Mouse (Mus musculus) lung, postnatal 0 days (tissue): ENCODE measurements at regions not wholly inside any gene's neighbourhood (a gene's known extent, or its start where the extent isn't known, plus 50 kb on each side); places are given as distances from the start of the nearest gene placed in this dataset.
A peak's percentile ranks its signal among the peaks of the same experiment; 100 is the strongest.

Experiments
- ATAC-seq: fragments of 200-750 bp; cut with Nextera tagmentation; 2 replicates; pipeline ENCODE4 v1.8.0; 2017; ENCODE audit warnings: moderate library complexity
- DNase-seq: peaks from one replicate; pipeline ENCODE4 v3.0.0-alpha.2; 2016; ENCODE audit warnings: low spot score
- H3K27ac ChIP-seq: fragments of 300-500 bp; sonication (generic); 2 replicates; pipeline ENCODE4 v1.5.1; 2014; ENCODE audit warnings: antibody characterized with exemption, mild to moderate bottlenecking, low read length, mixed read lengths
- H3K27me3 ChIP-seq: fragments of 300-500 bp; sonication (generic); replicated peaks from 2 replicates; pipeline ENCODE4 v1.6.1; 2014; ENCODE audit warnings: low read length, mixed read lengths; ENCODE audit not compliant: insufficient read depth
- H3K36me3 ChIP-seq: fragments of 300-500 bp; sonication (generic); 2 replicates; pipeline ENCODE4 v1.6.1; 2014; ENCODE audit warnings: low read length, mixed read lengths; ENCODE audit not compliant: insufficient read depth
- H3K4me1 ChIP-seq: fragments of 300-500 bp; sonication (generic); 2 replicates; pipeline ENCODE4 v1.6.1; 2014; ENCODE audit warnings: antibody characterized with exemption, low read depth, low read length, mixed read lengths; ENCODE audit not compliant: insufficient read depth
- H3K4me2 ChIP-seq: fragments of 300-500 bp; sonication (generic); replicated peaks from 2 replicates; pipeline ENCODE4 v1.6.1; 2014; ENCODE audit warnings: low read depth, mild to moderate bottlenecking, low read length, moderate library complexity, mixed read lengths
- H3K4me3 ChIP-seq: fragments of 300-500 bp; sonication (generic); 2 replicates; pipeline ENCODE4 v1.5.1; 2014; ENCODE audit warnings: low read depth, low read length
- H3K9ac ChIP-seq: fragments of 300-500 bp; sonication (generic); replicated peaks from 2 replicates; pipeline ENCODE4 v1.6.1; 2014; ENCODE audit warnings: low read depth, mild to moderate bottlenecking
- H3K9me3 ChIP-seq: fragments of 300-500 bp; sonication (generic); 2 replicates; pipeline ENCODE4 v1.6.1; 2016; ENCODE audit warnings: low read length, mixed read lengths
- CTCF ChIP-seq: IDR thresholded peaks from 2 replicates; pipeline ENCODE4 v1.5.1; 2016; ENCODE audit warnings: antibody characterized with exemption, mild to moderate bottlenecking
- EP300 ChIP-seq: IDR thresholded peaks from 2 replicates; pipeline ENCODE4 v1.6.1; 2016; ENCODE audit warnings: antibody characterized with exemption, mild to moderate bottlenecking, control low read depth
- WGBS: fragments of 180-500 bp; shearing (Covaris S2); extraction: QIAGEN DNeasy Blood & Tissue Kit; methylation state at CpG from one replicate; pipeline ENCODE4 v1.1.7; 2014; 5-methylcytosine and 5-hydroxymethylcytosine counted together

DNA sequence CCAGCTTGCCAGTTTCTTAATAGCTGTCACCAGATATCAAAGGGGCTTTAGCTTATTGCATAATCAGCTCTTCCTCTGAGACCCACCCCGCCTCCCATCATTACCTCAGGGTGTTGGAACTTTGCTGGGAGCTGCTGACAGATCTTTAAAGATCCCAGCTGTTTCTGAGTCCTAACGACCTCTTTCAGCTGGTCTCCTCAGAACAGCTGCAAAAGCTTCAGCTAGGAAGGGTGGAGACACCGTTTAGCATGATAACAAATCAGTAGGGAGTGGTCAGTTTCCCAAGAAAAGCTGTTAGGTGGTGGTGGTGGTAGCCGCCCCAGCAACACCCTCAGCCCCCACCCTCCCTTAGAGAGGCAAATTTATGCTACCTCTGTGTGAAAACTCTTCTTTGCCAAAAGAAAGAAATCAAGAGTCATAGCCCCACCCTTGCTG, 916.9 kb upstream of the Gm7489 start:
- Histone ChIP-seq H3K9me3 (no peaks in the 10 kb centered on the region), H3K4me3 (no peak overlapping the region), H3K27ac (no peak overlapping the region), H3K36me3 (no peaks in the 10 kb centered on the region), H3K9ac (no peak overlapping the region), H3K27me3 (no peaks in the 10 kb centered on the region), H3K4me1 (no peaks in the 10 kb centered on the region), H3K4me2 (no peak overlapping the region)
- peak; percentile 78 for TF ChIP-seq EP300
- no peak for TF ChIP-seq CTCF
- 9% methylated on average over 4 of the region's 4 CpGs for WGBS
- DNase-seq (peak; percentile 91), ATAC-seq (peak; percentile 86)

DNA sequence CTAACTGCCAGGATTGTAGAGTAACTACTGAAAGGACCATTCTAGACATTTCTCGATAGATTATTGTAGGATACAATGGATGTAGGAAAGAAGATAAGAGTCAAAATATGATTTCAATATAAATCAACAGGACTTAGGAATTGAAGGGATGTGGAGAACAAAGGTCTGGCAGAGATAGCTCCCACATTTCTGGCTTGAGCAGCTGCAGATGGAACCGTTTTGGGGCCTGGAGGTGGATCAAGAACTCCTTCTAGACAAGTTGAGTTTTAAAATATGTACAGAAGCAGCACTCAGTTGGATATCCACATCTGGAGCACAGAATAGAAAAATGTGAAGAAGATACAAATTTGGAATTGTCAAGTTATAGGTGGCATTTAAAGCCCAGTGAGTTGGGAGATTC, 901.9 kb upstream of the Gm7489 start:
- WGBS = 75% methylated on average over 2 of the region's 2 CpGs
- Histone ChIP-seq H3K4me1 (no peaks in the 10 kb centered on the region), H3K4me3 (no peak overlapping the region), H3K4me2 (no peak overlapping the region), H3K27me3 (no peaks in the 10 kb centered on the region), H3K9me3 (no peaks in the 10 kb centered on the region), H3K36me3 (no peaks in the 10 kb centered on the region), H3K9ac (no peak overlapping the region), H3K27ac (no peak overlapping the region)
- no peak for DNase-seq
- ATAC-seq = no peak
- TF ChIP-seq EP300 = no peak
- no peak for TF ChIP-seq CTCF

DNA sequence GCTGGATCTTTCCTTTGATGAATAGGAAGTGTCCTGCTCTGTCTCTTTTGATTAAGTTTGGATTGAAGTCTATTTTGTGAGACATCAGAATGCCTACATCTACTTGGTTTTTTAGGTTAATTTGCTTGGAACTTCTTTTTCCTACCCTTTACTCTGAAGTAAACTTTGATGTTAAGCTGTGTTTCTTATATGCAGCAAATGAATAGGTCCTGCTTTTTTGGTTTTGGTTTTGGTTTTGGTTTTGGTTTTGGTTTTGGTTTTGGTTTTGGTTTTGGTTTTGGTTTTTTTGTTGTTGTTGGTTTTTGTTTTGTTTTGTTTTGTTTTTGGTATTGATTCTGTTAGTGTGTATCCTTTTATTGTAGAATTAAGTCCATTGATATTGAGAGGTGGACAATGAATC, 894.1 kb upstream of the Gm7489 start:
- no peak for DNase-seq
- no peaks in the 10 kb centered on the region for H3K4me1 ChIP-seq
- no peak overlapping the region for H3K9ac ChIP-seq
- TF ChIP-seq CTCF (no peak), EP300 (no peak)
- no peak overlapping the region for H3K4me2 ChIP-seq
- no peak overlapping the region for H3K4me3 ChIP-seq
- no peak overlapping the region for H3K27ac ChIP-seq
- no peaks in the 10 kb centered on the region for H3K9me3 ChIP-seq
- no peaks in the 10 kb centered on the region for H3K36me3 ChIP-seq
- no peak for ATAC-seq
- no peaks in the 10 kb centered on the region for H3K27me3 ChIP-seq

DNA sequence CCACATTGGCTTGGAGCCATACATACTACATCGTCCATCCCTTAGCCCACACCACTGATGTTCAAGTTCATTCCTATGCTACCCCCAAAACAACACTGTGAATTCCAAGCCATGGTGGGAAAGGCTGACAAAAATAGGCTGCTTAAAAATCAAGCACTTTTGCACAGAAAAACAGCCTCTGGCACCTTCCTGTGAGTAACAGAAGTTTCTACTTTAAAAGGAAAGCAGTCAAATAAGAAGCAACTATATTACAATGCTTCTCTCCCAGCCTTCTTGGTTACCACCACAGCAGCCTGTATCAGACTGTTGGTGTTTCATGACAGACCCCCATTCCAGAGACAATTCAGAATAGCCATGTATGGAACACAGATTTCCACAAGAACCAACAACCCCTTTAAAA, 890.4 kb upstream of the Gm7489 start:
- no peaks in the 10 kb centered on the region for H3K36me3 ChIP-seq
- H3K9me3 ChIP-seq = no peaks in the 10 kb centered on the region
- no peaks in the 10 kb centered on the region for H3K27me3 ChIP-seq
- no peak overlapping the region for H3K4me2 ChIP-seq
- ATAC-seq (no peak), DNase-seq (no peak)
- H3K9ac ChIP-seq = no peak overlapping the region
- no peak for TF ChIP-seq EP300
- TF ChIP-seq CTCF = no peak
- H3K27ac ChIP-seq = no peak overlapping the region
- H3K4me3 ChIP-seq = no peak overlapping the region
- H3K4me1 ChIP-seq = no peaks in the 10 kb centered on the region
- 64% methylated on average over 1 of the region's 1 CpGs for WGBS

DNA sequence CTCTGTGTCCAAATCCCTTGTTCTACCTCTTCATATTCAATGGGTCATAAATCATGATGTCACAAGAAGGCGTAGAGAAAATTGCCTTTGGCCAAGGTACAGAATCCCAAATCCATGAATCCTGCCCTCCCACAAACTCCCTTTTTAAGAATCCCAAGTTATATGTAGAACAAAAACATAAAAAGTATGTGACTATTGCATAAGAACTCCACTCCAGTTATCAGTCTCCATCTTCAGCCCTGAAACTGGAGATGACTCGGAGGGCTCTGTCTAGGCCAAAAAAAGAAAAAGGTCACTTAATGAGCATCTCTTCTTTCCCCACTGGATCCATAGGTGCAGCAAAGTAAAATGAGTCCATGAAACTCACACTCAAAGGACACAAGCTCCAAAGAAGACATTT, 885.5 kb upstream of the Gm7489 start:
- no peaks in the 10 kb centered on the region for H3K36me3 ChIP-seq
- no peaks in the 10 kb centered on the region for H3K4me1 ChIP-seq
- DNase-seq (no peak), ATAC-seq (no peak)
- no peaks in the 10 kb centered on the region for H3K27me3 ChIP-seq
- TF ChIP-seq CTCF (no peak), EP300 (no peak)
- no peak overlapping the region for H3K27ac ChIP-seq
- 84% methylated on average over 2 of the region's 2 CpGs for WGBS
- no peaks in the 10 kb centered on the region for H3K9me3 ChIP-seq
- no peak overlapping the region for H3K9ac ChIP-seq
- no peak overlapping the region for H3K4me3 ChIP-seq
- no peak overlapping the region for H3K4me2 ChIP-seq

DNA sequence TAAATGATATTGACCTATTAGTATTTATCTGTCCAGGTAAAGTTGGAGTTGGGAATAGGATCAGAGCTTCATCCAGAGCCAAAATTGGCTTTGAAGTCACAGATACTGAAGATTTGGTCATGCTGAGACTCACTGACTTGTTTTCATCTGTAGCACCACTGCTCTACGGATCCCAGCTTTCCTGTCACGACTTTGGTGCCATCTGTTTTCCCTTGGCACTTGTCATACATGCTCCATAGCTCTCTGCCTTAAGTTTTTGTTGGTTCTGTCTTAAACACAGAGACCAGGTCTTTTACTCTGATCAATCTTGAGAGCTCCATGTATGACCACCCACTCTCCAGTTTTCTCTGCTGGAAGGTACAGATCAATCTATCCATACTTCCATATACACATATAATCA, 884.9 kb upstream of the Gm7489 start:
- DNase-seq (no peak), ATAC-seq (no peak)
- H3K27me3 ChIP-seq = no peaks in the 10 kb centered on the region
- no peaks in the 10 kb centered on the region for H3K9me3 ChIP-seq
- H3K4me1 ChIP-seq = no peaks in the 10 kb centered on the region
- no peak overlapping the region for H3K4me2 ChIP-seq
- H3K36me3 ChIP-seq = no peaks in the 10 kb centered on the region
- no peak overlapping the region for H3K4me3 ChIP-seq
- no peak for TF ChIP-seq CTCF
- no peak for TF ChIP-seq EP300
- no peak overlapping the region for H3K9ac ChIP-seq
- H3K27ac ChIP-seq = no peak overlapping the region
- WGBS = 87% methylated on average over 2 of the region's 2 CpGs

DNA sequence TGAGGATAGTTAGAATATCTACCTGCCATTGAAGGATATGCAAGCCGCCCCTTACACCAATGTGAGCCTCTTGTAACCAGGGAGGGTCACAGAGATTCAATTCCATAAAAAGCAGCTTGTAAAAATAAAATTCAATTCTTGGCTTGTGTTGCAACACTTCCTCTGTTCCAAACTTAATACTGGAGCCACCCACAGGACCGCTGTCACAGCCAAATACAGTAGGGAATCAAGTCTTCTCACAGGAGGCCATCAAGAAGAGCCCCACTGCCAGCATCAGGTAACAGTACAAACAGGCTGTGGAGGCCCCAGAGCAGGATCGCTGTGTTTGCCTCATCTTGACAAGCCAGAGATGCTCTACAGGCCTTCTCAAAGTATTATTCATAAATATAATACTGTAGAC, 883.3 kb upstream of the Gm7489 start:
- Histone ChIP-seq H3K36me3 (no peaks in the 10 kb centered on the region), H3K4me2 (no peak overlapping the region), H3K9me3 (no peaks in the 10 kb centered on the region), H3K27me3 (no peaks in the 10 kb centered on the region), H3K27ac (no peak overlapping the region), H3K9ac (no peak overlapping the region), H3K4me1 (no peaks in the 10 kb centered on the region), H3K4me3 (no peak overlapping the region)
- ATAC-seq (no peak), DNase-seq (no peak)
- no peak for TF ChIP-seq CTCF
- no peak for TF ChIP-seq EP300
- 83% methylated on average over 3 of the region's 3 CpGs for WGBS
